Mouse (Mus musculus) large intestine, adult 2 months (tissue): ENCODE data around the gene Sorl1. TPM values are rescaled to one million over a fixed set of nuclear protein-coding genes. Genes with fewer than 3 reads are reported as not detected.

Experiments used
- DNase-seq: peaks from one replicate; pipeline ENCODE4 v3.0.0-alpha.2; 2012; ENCODE audit warnings: low read depth, low spot score
- WGBS: fragments of 180-500 bp; shearing (Covaris S2); methylation state at CpG from one replicate; pipeline ENCODE4 v1.1.7; 2018; 5-methylcytosine and 5-hydroxymethylcytosine counted together
- polyA plus RNA-seq: library from polyadenylated mRNA; depleted of rRNA; stranded (reverse); fragments of >200 nt; gene quantifications from 2 replicates; pipeline ENCODE4 v1.2.3, GENCODE M21; 2012

Sorl1 gene
- polyA plus RNA-seq, 1 experiment = 26.5 TPM

DNA sequence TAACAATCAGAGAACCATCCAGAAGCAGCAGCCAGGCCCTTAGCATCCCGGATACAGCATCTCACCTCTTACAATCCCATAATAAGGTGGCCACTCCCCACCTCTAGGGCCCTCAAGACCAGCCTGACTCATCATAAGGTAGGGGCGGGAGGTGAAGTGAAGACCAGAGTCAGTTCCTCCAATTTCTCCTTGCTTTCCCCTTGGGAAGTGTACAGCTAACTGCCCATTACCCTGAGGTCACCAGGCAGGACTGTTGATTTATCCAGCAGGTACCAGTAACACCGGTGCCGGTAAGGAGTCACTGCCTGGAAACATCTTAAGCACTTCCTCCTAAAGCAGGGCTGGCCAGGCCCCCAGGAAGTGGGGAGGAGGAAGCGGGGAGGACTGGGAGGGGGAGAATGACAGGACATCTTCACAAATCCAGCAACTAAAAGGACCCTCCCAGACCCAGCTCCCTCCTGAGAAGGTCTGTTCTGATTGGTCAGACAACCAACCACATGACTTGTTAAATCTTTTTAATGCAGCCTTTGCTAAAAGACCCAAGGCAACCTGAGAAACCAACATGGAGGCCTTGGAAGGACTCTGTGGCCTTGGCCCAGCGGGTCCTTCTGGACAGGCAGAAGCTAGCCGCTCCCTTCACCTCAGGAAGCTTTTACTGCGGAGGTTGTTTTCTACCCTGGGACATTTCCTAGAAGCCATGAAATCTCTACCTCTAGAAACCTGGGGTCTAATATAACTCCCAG is 26.2 kb downstream of the Sorl1 start:
- 67% methylated on average over 8 of the region's 8 CpGs for WGBS
- DNase-seq = no peak

GRCm38 (mm10) chr9:42097006-42097730 is 26.9 kb downstream of the Sorl1 start:
- 68% methylated on average over 7 of the region's 7 CpGs for WGBS
- no peak for DNase-seq

DNA sequence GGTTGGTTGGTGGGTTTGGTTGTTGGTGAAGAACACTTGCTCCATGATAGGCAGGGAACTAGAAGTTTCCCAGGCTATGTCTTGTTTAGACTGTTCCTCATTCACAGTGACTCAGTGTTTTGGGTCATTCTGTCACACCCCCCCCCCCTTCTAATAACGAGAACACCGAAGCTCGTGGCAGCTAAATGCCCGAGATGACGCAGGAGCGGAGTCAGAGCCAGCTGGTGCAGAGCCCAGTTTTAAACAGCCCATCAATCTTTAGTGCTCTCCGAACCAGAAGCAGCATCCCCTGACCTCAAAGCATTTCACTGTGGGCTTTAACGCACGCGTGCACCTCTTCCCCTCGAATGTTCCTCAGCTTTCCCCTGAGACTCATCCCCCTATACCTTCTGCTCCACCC is 29.3 kb downstream of the Sorl1 start:
- WGBS = 56% methylated on average over 11 of the region's 11 CpGs
- no peak for DNase-seq

DNA sequence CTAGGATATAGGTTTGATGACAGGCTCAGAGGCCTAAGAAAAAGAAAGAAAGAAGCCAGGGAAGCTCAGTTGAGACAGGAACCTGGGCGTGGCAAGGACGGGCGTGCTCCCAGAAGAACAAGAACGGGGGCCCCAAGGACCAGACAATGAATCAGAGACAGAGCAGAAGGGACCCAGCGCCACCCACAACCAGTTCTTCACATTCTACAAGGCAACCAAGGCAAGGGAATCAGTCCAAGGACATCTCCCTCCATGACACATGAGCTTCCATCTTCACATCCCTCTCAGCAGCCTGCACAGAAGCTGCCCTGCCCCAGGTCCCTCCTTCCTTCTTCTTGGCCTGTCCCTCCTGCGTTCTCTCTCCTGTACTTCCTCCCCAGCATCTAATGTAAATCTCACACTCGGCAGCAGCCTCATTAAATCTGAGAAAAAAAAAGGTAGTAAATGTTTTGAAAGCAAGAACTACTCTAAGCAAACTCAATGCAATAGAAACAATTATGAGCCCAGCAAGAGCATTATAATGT is 30.0 kb downstream of the Sorl1 start:
- 39% methylated on average over 7 of the region's 7 CpGs for WGBS
- DNase-seq = no peak

DNA sequence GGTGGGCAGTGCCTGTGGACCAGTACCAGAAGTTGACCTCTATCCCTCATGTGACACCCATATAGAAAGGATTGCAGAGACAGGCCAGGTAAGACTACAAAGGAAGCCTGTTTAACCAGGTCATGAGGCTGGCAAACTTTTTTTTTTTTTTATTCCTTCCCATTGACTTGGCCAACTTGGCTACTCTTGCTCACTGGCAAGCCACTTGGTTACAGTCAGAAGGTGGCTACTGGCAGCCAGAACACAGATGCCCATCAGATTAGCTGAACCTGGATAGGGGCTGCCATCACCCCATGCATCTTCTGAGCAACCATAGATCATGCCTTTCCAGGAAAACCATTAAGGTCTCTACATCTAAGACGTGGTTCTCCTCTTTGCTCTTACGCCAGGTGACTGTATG is 31.3 kb downstream of the Sorl1 start:
- DNase-seq = no peak
- WGBS = 100% methylated on average over 2 of the region's 2 CpGs

GRCm38 (mm10) chr9:42091561-42091960 is 32.5 kb downstream of the Sorl1 start:
- 90% methylated on average over 4 of the region's 4 CpGs for WGBS
- no peak for DNase-seq

GRCm38 (mm10) chr9:42087921-42088320 is 36.2 kb downstream of the Sorl1 start:
- DNase-seq = no peak
- WGBS = 76% methylated on average over 4 of the region's 4 CpGs

GRCm38 (mm10) chr9:42085970-42086369 is 38.1 kb downstream of the Sorl1 start:
- WGBS = 93% methylated on average over 13 of the region's 13 CpGs
- DNase-seq = no peak

- no peak for DNase-seq
- WGBS = 85% methylated on average over 4 of the region's 4 CpGs
Measured at GRCm38 (mm10) chr9:42083661-42084067, 40.4 kb downstream of the Sorl1 start.

GRCm38 (mm10) chr9:42081681-42082530 is 42.2 kb downstream of the Sorl1 start:
- WGBS = 92% methylated on average over 29 of the region's 29 CpGs
- no peak for DNase-seq

DNA sequence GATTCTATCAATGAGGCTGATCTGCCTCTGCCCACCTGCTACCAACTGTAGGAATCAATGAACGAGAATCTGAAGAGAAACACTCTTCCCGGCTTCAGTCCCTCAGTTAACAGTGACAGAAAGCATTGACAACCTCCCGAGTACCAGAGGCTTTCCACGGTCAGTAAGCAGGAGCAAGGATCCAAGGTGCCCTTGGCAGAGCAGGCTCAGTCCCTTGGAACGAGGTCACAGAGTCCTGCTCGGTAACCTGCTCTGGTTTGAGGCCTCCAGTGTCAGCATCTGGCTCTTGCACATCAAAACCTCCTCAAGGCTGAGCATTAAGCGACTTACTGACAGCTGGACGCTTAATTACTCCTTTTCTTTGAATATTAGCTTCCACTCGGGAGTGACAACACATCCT is 43.4 kb downstream of the Sorl1 start:
- WGBS = 90% methylated on average over 9 of the region's 9 CpGs

GRCm38 (mm10) chr9:42077112-42077845 is 46.8 kb downstream of the Sorl1 start:
- no peak for DNase-seq
- 85% methylated on average over 16 of the region's 16 CpGs for WGBS

More for the DNA sequence above, 43.4 kb downstream of the Sorl1 start:
- DNase-seq = no peak

DNA sequence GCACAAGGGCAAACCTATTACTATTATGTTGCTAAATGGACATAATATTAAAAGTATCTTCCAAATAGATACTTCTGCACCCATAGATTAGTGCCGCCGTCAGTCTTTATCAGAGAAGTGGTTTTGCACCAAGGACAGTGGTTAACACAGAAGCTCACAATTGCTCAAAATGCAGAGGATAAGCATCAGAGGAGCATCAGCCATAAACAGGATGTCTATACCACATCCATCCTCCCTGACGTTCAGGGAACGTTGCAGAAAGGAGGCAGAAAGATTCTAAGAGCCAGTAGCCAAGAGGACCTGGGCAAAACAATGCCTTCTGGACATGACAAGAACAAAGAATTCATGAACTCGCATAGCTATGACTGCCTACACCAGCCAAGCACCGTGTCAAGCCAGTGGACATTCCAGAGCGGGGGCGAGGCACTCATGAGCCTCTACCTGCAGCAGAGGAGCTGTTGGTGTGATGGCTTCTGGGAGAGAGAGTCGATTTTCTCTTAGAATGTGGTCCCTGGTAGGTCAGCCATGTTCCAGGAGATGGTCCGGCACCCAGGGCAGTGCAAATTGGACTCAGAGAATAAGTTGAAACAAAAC is 47.7 kb downstream of the Sorl1 start:
- WGBS = 89% methylated on average over 10 of the region's 10 CpGs
- DNase-seq = no peak

DNA sequence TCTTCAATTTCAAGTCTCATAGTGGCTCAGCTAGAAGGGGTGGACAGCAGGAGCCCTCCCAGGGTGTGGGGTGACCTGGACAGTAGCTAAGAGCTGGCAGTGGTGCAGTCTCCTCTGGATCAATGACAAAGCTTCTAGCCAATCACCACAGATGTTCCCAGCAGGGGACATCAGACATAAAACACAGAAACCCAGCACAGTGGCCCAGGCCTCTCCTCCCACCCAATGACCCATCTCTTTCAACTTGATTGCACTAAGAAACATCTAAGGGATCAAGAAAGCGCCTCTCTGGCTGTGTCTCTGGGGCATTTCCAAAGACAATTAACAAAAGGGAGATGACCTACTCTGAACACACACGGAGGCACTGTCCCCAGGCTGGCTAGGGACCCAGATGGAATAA is 48.9 kb downstream of the Sorl1 start:
- 85% methylated on average over 2 of the region's 2 CpGs for WGBS

GRCm38 (mm10) chr9:42072010-42072409 is 52.1 kb downstream of the Sorl1 start:
- no peak for DNase-seq
- 66% methylated on average over 4 of the region's 4 CpGs for WGBS

More for the DNA sequence above, 48.9 kb downstream of the Sorl1 start:
- DNase-seq = no peak

DNA sequence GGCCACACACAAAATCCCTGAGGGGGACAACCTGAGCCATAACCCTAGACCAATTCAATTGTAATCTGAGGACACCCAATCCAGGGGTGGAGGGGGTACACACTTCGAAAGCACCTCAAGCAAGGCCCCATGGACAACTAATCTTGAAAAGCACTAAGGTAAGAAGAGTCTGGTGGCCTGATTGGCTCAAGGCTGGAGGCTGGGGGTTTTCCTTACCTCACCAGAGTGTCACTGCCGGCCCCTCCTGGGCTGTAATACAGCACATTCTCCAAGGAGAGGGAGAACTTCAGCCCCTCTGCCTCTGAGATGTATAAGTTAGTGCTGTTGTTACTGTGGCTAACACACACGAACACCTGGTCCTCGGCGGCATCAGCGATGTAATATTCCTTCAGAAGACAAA is 53.2 kb downstream of the Sorl1 start:
- 96% methylated on average over 6 of the region's 6 CpGs for WGBS
- no peak for DNase-seq

DNA sequence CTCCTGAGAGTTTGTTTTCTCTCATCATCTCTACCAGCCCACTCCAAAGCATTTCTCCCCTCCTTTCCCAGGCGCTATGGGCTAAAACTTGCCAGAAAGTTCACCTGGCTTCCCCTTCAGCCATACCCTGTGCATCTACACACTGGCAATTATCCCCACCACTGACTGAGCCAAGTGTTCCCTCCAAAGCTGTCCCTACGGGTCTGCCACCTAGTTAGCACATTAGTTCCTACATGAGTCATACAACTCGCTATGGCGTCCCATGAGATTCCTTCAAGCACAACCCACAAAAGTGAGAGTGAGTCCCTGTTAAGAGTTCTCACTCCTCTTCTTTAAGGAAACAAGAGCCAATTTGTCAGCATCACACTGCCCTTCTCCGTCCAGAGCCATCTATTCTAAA is 54.6 kb downstream of the Sorl1 start:
- 92% methylated on average over 5 of the region's 5 CpGs for WGBS
- DNase-seq = no peak

DNA sequence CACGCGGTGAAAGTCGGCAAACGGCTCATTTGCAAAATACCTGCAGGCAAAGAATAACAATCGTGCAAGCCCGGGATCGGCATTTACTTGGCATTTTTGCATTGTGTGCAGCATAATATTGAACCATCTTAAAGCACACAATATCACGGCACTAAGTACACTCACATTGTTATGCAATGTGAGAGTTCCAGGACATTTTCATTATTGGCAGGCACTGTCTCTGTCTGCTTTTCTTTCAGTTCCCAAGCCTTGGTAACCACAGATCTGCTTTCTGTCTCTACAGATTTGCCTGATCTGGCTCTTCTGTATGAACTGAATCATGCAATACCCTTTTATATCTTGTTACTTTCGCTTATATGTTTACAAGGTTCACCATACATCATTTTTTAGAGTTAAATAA is 56.1 kb downstream of the Sorl1 start:
- DNase-seq = no peak
- WGBS = 85% methylated on average over 9 of the region's 9 CpGs

DNA sequence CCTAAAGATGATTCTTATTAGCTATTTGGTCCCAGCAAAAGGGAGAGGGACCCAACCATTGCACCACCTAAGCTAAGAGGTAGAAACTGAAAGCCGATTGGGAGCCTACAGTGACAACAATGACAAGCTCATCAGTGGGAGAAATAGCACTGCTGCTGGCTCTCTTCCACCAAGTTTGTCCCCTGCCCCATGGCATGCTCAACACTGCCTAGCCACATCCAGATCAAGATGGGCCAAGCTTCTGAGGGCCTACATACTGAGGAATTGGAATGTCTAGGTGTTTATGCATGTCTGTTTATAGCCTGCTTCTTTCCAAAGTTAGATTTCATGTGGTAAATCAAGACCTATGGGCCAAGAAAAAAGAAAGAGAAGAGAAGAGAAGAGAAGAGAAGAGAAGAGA is 58.3 kb downstream of the Sorl1 start:
- 78% methylated on average over 1 of the region's 1 CpGs for WGBS
- DNase-seq = no peak
